Mouse (Mus musculus): ENCODE results near the gene Sart1. TPM values are rescaled to one million over a fixed set of nuclear protein-coding genes. Genes with fewer than 3 reads are reported as not detected.

Gene Sart1
- polyA plus RNA-seq, 1 experiment from 2014 or later = 58.3 TPM

GRCm38 (mm10) chr19:5392892-5393291, 4.4 kb upstream of the Sart1 start:
- peak; percentile 22 for DNase-seq (ENCODE audit: low spot score)

DNA sequence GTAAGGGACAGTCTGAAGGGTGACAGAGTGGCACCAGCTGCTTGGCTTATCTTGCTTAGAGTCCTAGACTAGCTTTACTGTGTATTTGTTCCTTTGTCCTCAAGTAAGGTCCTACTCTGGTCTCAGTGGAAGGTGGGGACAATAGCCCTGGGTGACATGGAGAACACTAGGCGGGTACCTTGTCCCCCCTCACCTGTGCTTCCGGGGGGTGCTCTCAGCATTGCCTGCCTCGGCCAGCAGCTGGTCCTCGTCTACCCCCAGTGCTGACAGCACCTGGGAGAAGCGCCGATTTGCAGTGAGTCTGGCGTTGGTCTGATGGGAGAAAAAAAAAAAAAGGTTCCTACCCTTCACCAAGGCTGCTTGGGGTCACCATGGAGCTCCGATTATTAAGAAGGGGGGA, 1.9 kb upstream of the Sart1 start:
- ATAC-seq (no peak), DNase-seq (ENCODE audit: low spot score) (no peak)
- Histone ChIP-seq H3K9me3 (replicated peaks; ENCODE audit: control insufficient read depth, low read length) (no peaks in the 10 kb centered on the region), H3K27ac (ENCODE audit: low read depth, low read length) (no peak overlapping the region), H3K4me3 (ENCODE audit: low read depth, low read length) (no peak overlapping the region), H3K27me3 (replicated peaks; ENCODE audit: control insufficient read depth, insufficient read depth, low read length) (no peaks in the 10 kb centered on the region), H3K4me1 (ENCODE audit: control insufficient read depth, insufficient read depth, low read length) (peaks cover 19% of the 10 kb centered on the region), H3K9ac (ENCODE audit: low read length) (no peak overlapping the region), H3K4me2 (ENCODE audit: low read length) (no peak overlapping the region), H3K36me3 (ENCODE audit: control insufficient read depth, insufficient read depth, low read length) (peaks cover 5% of the 10 kb centered on the region)
- 88% methylated on average over 8 of the region's 8 CpGs for WGBS

More at GRCm38 (mm10) chr19:5392892-5393291, 4.4 kb upstream of the Sart1 start:
- H3K4me3 ChIP-seq (ENCODE audit: low read depth, low read length) = no peak overlapping the region
- no peak overlapping the region for H3K9ac ChIP-seq (ENCODE audit: low read length)
- no peak for ATAC-seq
- no peak overlapping the region for H3K27ac ChIP-seq (ENCODE audit: low read depth, low read length)
- no peaks in the 10 kb centered on the region for H3K27me3 ChIP-seq (replicated peaks; ENCODE audit: control insufficient read depth, insufficient read depth, low read length)
- 38% methylated on average over 4 of the region's 4 CpGs for WGBS
- no peaks in the 10 kb centered on the region for H3K36me3 ChIP-seq (ENCODE audit: control insufficient read depth, insufficient read depth, low read length)
- H3K4me1 ChIP-seq (ENCODE audit: control insufficient read depth, insufficient read depth, low read length) = peaks cover 9% of the 10 kb centered on the region
- no peak overlapping the region for H3K4me2 ChIP-seq (ENCODE audit: low read length)
- H3K9me3 ChIP-seq (replicated peaks; ENCODE audit: control insufficient read depth, low read length) = no peaks in the 10 kb centered on the region

- DNase-seq (ENCODE audit: low spot score) (no peak), ATAC-seq (no peak)
- Histone ChIP-seq H3K9me3 (replicated peaks; ENCODE audit: control insufficient read depth, low read length) (no peaks in the 10 kb centered on the region), H3K27me3 (replicated peaks; ENCODE audit: control insufficient read depth, insufficient read depth, low read length) (no peaks in the 10 kb centered on the region), H3K27ac (ENCODE audit: low read depth, low read length) (no peak overlapping the region), H3K4me1 (ENCODE audit: control insufficient read depth, insufficient read depth, low read length) (peaks cover 19% of the 10 kb centered on the region), H3K36me3 (ENCODE audit: control insufficient read depth, insufficient read depth, low read length) (peaks cover 13% of the 10 kb centered on the region), H3K9ac (ENCODE audit: low read length) (peak overlapping the region; percentile 93; the same call in 1 of the 2 replicates), H3K4me3 (ENCODE audit: low read depth, low read length) (peak overlapping the region; percentile 99), H3K4me2 (ENCODE audit: low read length) (peak overlapping the region; percentile 92)
- 62% methylated on average over 12 of the region's 12 CpGs for WGBS
Observed at GRCm38 (mm10) chr19:5389647-5390046, 1.1 kb upstream of the Sart1 start.

DNA sequence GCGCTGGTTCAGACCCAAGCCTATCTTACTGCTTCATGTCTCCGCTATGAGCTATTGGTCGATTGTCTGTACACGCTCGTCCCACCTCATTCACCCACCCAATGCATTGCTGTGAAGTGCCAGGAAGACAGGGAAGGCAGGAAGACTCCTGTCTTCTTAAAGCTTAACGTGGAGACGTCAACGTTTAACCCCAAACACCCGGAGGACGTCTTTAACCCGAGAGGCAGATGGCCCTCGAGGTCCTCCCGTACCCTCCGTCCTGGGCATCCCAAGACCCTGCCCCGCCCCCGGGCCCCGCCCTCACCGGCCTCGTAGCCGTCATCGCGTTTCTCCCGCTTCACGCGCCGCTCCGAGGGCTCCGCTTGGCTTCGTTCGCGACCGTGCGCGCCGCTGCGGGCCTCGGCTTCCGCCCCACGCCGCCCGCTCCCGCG, 477 bp downstream of the Sart1 start:
- no peak for DNase-seq (ENCODE audit: low spot score)
- H3K9me3 ChIP-seq (replicated peaks; ENCODE audit: control insufficient read depth, low read length) = no peaks in the 10 kb centered on the region
- peak overlapping the region; percentile 68 for H3K27ac ChIP-seq (ENCODE audit: low read depth, low read length)
- peaks cover 29% of the 10 kb centered on the region for H3K36me3 ChIP-seq (ENCODE audit: control insufficient read depth, insufficient read depth, low read length)
- H3K4me2 ChIP-seq (ENCODE audit: low read length) = peak overlapping the region; percentile 92
- peak overlapping the region; percentile 93 for H3K9ac ChIP-seq (ENCODE audit: low read length)
- under 1% methylated on average over 43 of the region's 43 CpGs for WGBS
- H3K4me1 ChIP-seq (ENCODE audit: control insufficient read depth, insufficient read depth, low read length) = peaks cover 19% of the 10 kb centered on the region
- H3K4me3 ChIP-seq (ENCODE audit: low read depth, low read length) = peak overlapping the region; percentile 99
- H3K27me3 ChIP-seq (replicated peaks; ENCODE audit: control insufficient read depth, insufficient read depth, low read length) = no peaks in the 10 kb centered on the region
- peak; percentile 46 for ATAC-seq

DNA sequence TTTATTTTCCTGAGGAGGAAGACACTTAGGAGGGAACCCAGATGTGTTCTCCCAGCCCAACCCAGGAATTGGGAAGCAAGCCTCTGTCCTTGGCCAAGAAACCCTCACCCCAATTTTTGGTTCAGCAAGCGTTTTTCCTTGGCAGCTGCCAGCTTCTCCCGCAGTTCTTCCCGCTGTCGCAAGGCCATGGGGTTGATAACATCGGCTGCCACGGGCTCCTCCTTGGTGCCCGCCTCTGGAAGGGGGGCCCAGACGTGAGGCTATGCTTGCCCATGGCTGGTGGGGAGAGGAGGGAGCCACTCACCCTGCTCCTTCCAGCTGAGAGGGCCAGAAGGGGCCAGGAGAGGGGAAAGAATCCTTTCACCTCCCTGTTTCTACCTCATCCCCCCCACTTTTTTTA, 3.8 kb downstream of the Sart1 start:
- Histone ChIP-seq H3K4me2 (ENCODE audit: low read length) (no peak overlapping the region), H3K27ac (ENCODE audit: low read depth, low read length) (no peak overlapping the region), H3K4me3 (ENCODE audit: low read depth, low read length) (no peak overlapping the region), H3K9ac (ENCODE audit: low read length) (no peak overlapping the region), H3K4me1 (ENCODE audit: control insufficient read depth, insufficient read depth, low read length) (peaks cover 16% of the 10 kb centered on the region), H3K9me3 (replicated peaks; ENCODE audit: control insufficient read depth, low read length) (no peaks in the 10 kb centered on the region), H3K36me3 (ENCODE audit: control insufficient read depth, insufficient read depth, low read length) (peaks cover 62% of the 10 kb centered on the region), H3K27me3 (replicated peaks; ENCODE audit: control insufficient read depth, insufficient read depth, low read length) (no peaks in the 10 kb centered on the region)
- DNase-seq (ENCODE audit: low spot score) = no peak
- no peak for ATAC-seq
- 92% methylated on average over 8 of the region's 8 CpGs for WGBS

GRCm38 (mm10) chr19:5383326-5383725, 5.2 kb downstream of the Sart1 start:
- no peak overlapping the region for H3K4me3 ChIP-seq (ENCODE audit: low read depth, low read length)
- H3K27ac ChIP-seq (ENCODE audit: low read depth, low read length) = no peak overlapping the region
- H3K4me1 ChIP-seq (ENCODE audit: control insufficient read depth, insufficient read depth, low read length) = peaks cover 10% of the 10 kb centered on the region
- WGBS = 96% methylated on average over 12 of the region's 12 CpGs
- peaks cover 76% of the 10 kb centered on the region for H3K36me3 ChIP-seq (ENCODE audit: control insufficient read depth, insufficient read depth, low read length)
- H3K4me2 ChIP-seq (ENCODE audit: low read length) = no peak overlapping the region
- H3K9me3 ChIP-seq (replicated peaks; ENCODE audit: control insufficient read depth, low read length) = no peaks in the 10 kb centered on the region
- DNase-seq (ENCODE audit: low spot score) = no peak
- no peak overlapping the region for H3K9ac ChIP-seq (ENCODE audit: low read length)
- ATAC-seq = no peak
- no peaks in the 10 kb centered on the region for H3K27me3 ChIP-seq (replicated peaks; ENCODE audit: control insufficient read depth, insufficient read depth, low read length)

GRCm38 (mm10) chr19:5377446-5377845, 11.1 kb downstream of the Sart1 start:
- Histone ChIP-seq H3K9me3 (replicated peaks; ENCODE audit: control insufficient read depth, low read length) (no peaks in the 10 kb centered on the region), H3K4me1 (ENCODE audit: control insufficient read depth, insufficient read depth, low read length) (no peaks in the 10 kb centered on the region), H3K4me2 (ENCODE audit: low read length) (no peak overlapping the region), H3K9ac (ENCODE audit: low read length) (no peak overlapping the region), H3K36me3 (ENCODE audit: control insufficient read depth, insufficient read depth, low read length) (peaks cover 69% of the 10 kb centered on the region), H3K4me3 (ENCODE audit: low read depth, low read length) (no peak overlapping the region), H3K27ac (ENCODE audit: low read depth, low read length) (no peak overlapping the region), H3K27me3 (replicated peaks; ENCODE audit: control insufficient read depth, insufficient read depth, low read length) (no peaks in the 10 kb centered on the region)
- DNase-seq (ENCODE audit: low spot score) (no peak), ATAC-seq (no peak)
- WGBS = 90% methylated on average over 1 of the region's 1 CpGs

DNA sequence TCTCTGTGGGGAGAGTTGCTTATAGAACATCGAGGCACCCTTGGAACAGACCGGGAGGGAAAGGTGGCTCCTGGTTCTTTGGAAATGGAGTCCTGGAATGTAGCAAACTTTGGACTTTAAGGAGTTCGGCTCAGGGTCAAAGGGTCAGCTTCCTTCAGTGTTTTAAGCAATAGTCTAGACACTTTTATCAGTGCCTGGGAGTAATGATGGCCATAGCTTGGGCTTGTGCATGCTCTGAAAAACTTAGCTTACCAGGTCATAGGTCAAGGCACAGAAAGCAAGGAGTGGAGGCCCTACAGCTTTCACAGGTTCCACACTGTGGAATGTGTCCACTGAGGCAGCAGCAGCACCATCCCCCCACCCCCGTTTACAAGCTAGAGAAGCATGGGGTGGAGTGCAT, 13.8 kb downstream of the Sart1 start:
- Histone ChIP-seq H3K4me3 (ENCODE audit: low read depth, low read length) (no peak overlapping the region), H3K27me3 (replicated peaks; ENCODE audit: control insufficient read depth, insufficient read depth, low read length) (no peaks in the 10 kb centered on the region), H3K9ac (ENCODE audit: low read length) (no peak overlapping the region), H3K36me3 (ENCODE audit: control insufficient read depth, insufficient read depth, low read length) (peaks cover 67% of the 10 kb centered on the region), H3K9me3 (replicated peaks; ENCODE audit: control insufficient read depth, low read length) (no peaks in the 10 kb centered on the region), H3K4me2 (ENCODE audit: low read length) (no peak overlapping the region), H3K27ac (ENCODE audit: low read depth, low read length) (no peak overlapping the region), H3K4me1 (ENCODE audit: control insufficient read depth, insufficient read depth, low read length) (no peaks in the 10 kb centered on the region)
- 78% methylated on average over 4 of the region's 4 CpGs for WGBS
- ATAC-seq = no peak
- no peak for DNase-seq (ENCODE audit: low spot score)

GRCm38 (mm10) chr19:5374177-5374576, 14.3 kb downstream of the Sart1 start:
- no peak overlapping the region for H3K4me2 ChIP-seq (ENCODE audit: low read length)
- H3K27me3 ChIP-seq (replicated peaks; ENCODE audit: control insufficient read depth, insufficient read depth, low read length) = no peaks in the 10 kb centered on the region
- no peak overlapping the region for H3K27ac ChIP-seq (ENCODE audit: low read depth, low read length)
- H3K4me1 ChIP-seq (ENCODE audit: control insufficient read depth, insufficient read depth, low read length) = no peaks in the 10 kb centered on the region
- H3K9ac ChIP-seq (ENCODE audit: low read length) = no peak overlapping the region
- no peak overlapping the region for H3K4me3 ChIP-seq (ENCODE audit: low read depth, low read length)
- no peak for ATAC-seq
- H3K9me3 ChIP-seq (replicated peaks; ENCODE audit: control insufficient read depth, low read length) = no peaks in the 10 kb centered on the region
- WGBS = 87% methylated on average over 4 of the region's 4 CpGs
- peaks cover 67% of the 10 kb centered on the region for H3K36me3 ChIP-seq (ENCODE audit: control insufficient read depth, insufficient read depth, low read length)
- DNase-seq (ENCODE audit: low spot score) = no peak

All from forebrain, embryonic 14.5 days (tissue).